Mouse (Mus musculus) embryonic facial prominence, embryonic 10.5 days (tissue): Measurements from ENCODE around the gene Tarsl2. TPM values are rescaled to one million over a fixed set of nuclear protein-coding genes. Genes with fewer than 3 reads are reported as not detected.

Experiments
- DNase-seq: peaks from one replicate; pipeline ENCODE4 v3.0.0-alpha.2; 2017; ENCODE audit warnings: low spot score
- H3K27ac ChIP-seq: fragments of 300-500 bp; sonication (generic); replicated peaks from 2 replicates; pipeline ENCODE4 v1.5.1; 2016; ENCODE audit warnings: mild to moderate bottlenecking
- H3K27me3 ChIP-seq: fragments of 300-500 bp; sonication (generic); replicated peaks from 2 replicates; pipeline ENCODE4 v1.6.1; 2016; ENCODE audit warnings: low read depth, mild to moderate bottlenecking; ENCODE audit not compliant: poor library complexity, severe bottlenecking
- H3K36me3 ChIP-seq: fragments of 300-500 bp; sonication (generic); replicated peaks from 2 replicates; pipeline ENCODE4 v1.6.1; 2016; ENCODE audit warnings: mild to moderate bottlenecking, moderate library complexity
- H3K4me1 ChIP-seq: fragments of 300-500 bp; sonication (generic); 2 replicates; pipeline ENCODE4 v1.6.1; 2016
- H3K4me3 ChIP-seq: fragments of 300-500 bp; sonication (generic); 2 replicates; pipeline ENCODE4 v1.5.1; 2016; ENCODE audit warnings: mild to moderate bottlenecking, moderate library complexity
- H3K9me3 ChIP-seq: fragments of 300-500 bp; sonication (generic); 2 replicates; pipeline ENCODE4 v1.6.1; 2016; ENCODE audit warnings: mild to moderate bottlenecking
- WGBS: fragments of 180-500 bp; shearing (Covaris S2); methylation state at CpG from one replicate; pipeline ENCODE4 v1.1.7; 2016; 5-methylcytosine and 5-hydroxymethylcytosine counted together
- polyA plus RNA-seq: library from polyadenylated mRNA; unstranded; fragments of >200 nt; fragmentation: Nextera tagmentation; extraction: Ambion mirVana; gene quantifications from 2 replicates; pipeline ENCODE4 v1.2.1, GENCODE M21; 2016

The Tarsl2 gene
- 6.0 and 6.6 TPM in 2 replicates for polyA plus RNA-seq

GRCm38 (mm10) chr7:65644643-65645351 lies at the start of gene Tarsl2:
Tarsl2 (plus strand) TSS chr7:65644898.
- Histone ChIP-seq H3K36me3 (peaks cover 24% of the 10 kb centered on the region), H3K27me3 (peaks cover 24% of the 10 kb centered on the region), H3K27ac (peak within 1 kb of the TSS; percentile 88), H3K4me3 (peak within 1 kb of the TSS; percentile 80), H3K4me1 (peaks cover 12% of the 10 kb centered on the region), H3K9me3 (peaks cover 3% of the 10 kb centered on the region; the same call in 1 of the 2 replicates)
- WGBS, result 1% methylated on average over 64 of the region's 64 CpGs
- peak; percentile 98 for DNase-seq

DNA sequence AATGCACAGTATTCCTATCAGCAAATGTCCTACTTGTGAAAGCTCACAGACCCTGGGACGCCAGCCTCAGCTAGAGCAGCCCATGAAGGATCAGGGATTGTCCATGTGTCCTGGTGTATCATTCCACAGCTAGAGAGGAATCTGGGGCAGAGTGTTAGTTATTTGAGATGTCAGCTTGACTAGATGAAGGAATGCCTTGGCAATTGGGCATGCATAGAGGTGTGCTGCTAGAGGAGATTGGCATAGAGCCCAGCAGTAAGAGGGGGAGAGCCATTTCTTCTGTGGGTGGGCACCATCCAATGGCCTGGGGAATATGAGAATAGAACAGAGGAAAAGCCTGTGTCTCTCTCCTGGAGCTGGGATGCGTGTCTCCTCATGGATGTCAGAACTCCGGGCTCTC lies 38.6 kb upstream of the Tarsl2 start:
- no peaks in the 10 kb centered on the region for H3K4me1 ChIP-seq
- H3K4me3 ChIP-seq, result no peak overlapping the region
- DNase-seq, result no peak
- H3K9me3 ChIP-seq, result no peaks in the 10 kb centered on the region
- H3K36me3 ChIP-seq, result no peaks in the 10 kb centered on the region
- H3K27me3 ChIP-seq, result no peaks in the 10 kb centered on the region
- WGBS, result 88% methylated on average over 3 of the region's 3 CpGs
- no peak overlapping the region for H3K27ac ChIP-seq

- no peaks in the 10 kb centered on the region for H3K4me1 ChIP-seq
- H3K27ac ChIP-seq, result no peak overlapping the region
- H3K36me3 ChIP-seq, result no peaks in the 10 kb centered on the region
- no peaks in the 10 kb centered on the region for H3K27me3 ChIP-seq
- no peak overlapping the region for H3K4me3 ChIP-seq
- DNase-seq, result no peak
- WGBS, result 83% methylated on average over 5 of the region's 5 CpGs
- H3K9me3 ChIP-seq, result no peaks in the 10 kb centered on the region
Observed at GRCm38 (mm10) chr7:65607003-65607402, 37.7 kb upstream of the Tarsl2 start.

GRCm38 (mm10) chr7:65610171-65610570 lies 34.5 kb upstream of the Tarsl2 start:
- Histone ChIP-seq H3K9me3 (no peaks in the 10 kb centered on the region), H3K27ac (no peak overlapping the region), H3K36me3 (no peaks in the 10 kb centered on the region), H3K4me3 (no peak overlapping the region), H3K4me1 (no peaks in the 10 kb centered on the region), H3K27me3 (no peaks in the 10 kb centered on the region)
- no peak for DNase-seq
- WGBS, result 80% methylated on average over 5 of the region's 5 CpGs

DNA sequence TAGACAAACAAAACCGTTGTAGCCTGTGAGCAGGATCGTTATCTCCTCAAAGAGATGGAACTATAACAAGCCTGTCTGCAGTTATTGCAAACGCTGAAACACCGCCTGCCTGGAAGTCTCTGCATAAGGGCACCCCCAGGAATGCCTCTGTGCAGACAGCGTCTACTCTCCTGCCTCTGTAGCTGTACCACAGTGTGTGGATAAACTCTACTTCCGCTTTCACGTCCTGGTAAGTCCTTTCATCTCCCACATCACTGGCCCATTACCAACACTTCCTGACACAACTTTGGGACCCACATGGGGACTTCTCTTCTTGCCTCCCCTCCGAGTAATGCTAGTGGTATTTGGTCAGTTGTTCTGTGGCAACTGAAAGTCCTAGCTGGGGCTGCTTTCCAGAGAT lies 34.0 kb upstream of the Tarsl2 start:
- no peaks in the 10 kb centered on the region for H3K9me3 ChIP-seq
- no peaks in the 10 kb centered on the region for H3K4me1 ChIP-seq

GRCm38 (mm10) chr7:65611298-65611697 lies 33.4 kb upstream of the Tarsl2 start:
- H3K27ac ChIP-seq, result no peak overlapping the region
- no peaks in the 10 kb centered on the region for H3K9me3 ChIP-seq
- no peaks in the 10 kb centered on the region for H3K27me3 ChIP-seq
- no peak for DNase-seq
- H3K4me3 ChIP-seq, result no peak overlapping the region
- no peaks in the 10 kb centered on the region for H3K36me3 ChIP-seq
- H3K4me1 ChIP-seq, result no peaks in the 10 kb centered on the region
- 84% methylated on average over 3 of the region's 3 CpGs for WGBS

More for the DNA sequence above, 34.0 kb upstream of the Tarsl2 start:
- H3K27me3 ChIP-seq, result no peaks in the 10 kb centered on the region
- WGBS, result 83% methylated on average over 8 of the region's 8 CpGs
- no peak for DNase-seq
- H3K36me3 ChIP-seq, result no peaks in the 10 kb centered on the region
- H3K27ac ChIP-seq, result no peak overlapping the region
- no peak overlapping the region for H3K4me3 ChIP-seq

DNA sequence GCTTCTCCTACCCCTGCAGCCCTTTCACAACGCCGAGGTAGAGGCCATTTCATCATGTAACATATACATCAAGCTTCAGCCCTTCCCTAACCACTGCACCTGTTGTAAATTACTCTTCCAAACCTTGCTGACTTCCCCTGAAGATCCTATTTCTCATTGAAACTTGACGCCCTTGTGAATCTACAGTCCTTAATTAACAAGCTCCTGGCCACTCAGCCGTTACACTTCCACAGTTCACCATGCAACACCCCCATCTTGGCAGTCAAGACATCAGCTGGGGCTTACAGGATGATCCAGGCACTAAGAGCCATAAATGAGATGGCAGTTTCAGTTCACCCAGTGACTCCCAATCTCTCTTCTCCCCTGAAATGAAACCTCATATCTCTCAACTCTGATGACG lies 31.0 kb upstream of the Tarsl2 start:
- H3K27me3 ChIP-seq, result no peaks in the 10 kb centered on the region
- no peak overlapping the region for H3K4me3 ChIP-seq
- H3K9me3 ChIP-seq, result no peaks in the 10 kb centered on the region
- no peak overlapping the region for H3K27ac ChIP-seq
- H3K36me3 ChIP-seq, result no peaks in the 10 kb centered on the region
- DNase-seq, result no peak
- WGBS, result 66% methylated on average over 5 of the region's 5 CpGs
- no peaks in the 10 kb centered on the region for H3K4me1 ChIP-seq

- Histone ChIP-seq H3K4me1 (peaks cover 9% of the 10 kb centered on the region), H3K9me3 (no peaks in the 10 kb centered on the region), H3K4me3 (no peak overlapping the region), H3K27me3 (no peaks in the 10 kb centered on the region), H3K36me3 (no peaks in the 10 kb centered on the region), H3K27ac (no peak overlapping the region)
- DNase-seq, result no peak
- WGBS, result 82% methylated on average over 1 of the region's 1 CpGs
Observed at GRCm38 (mm10) chr7:65618751-65619150, 25.9 kb upstream of the Tarsl2 start.

GRCm38 (mm10) chr7:65620746-65621145 lies 24.0 kb upstream of the Tarsl2 start:
- Histone ChIP-seq H3K4me3 (no peak overlapping the region), H3K27me3 (no peaks in the 10 kb centered on the region), H3K27ac (no peak overlapping the region), H3K4me1 (peaks cover 9% of the 10 kb centered on the region), H3K9me3 (no peaks in the 10 kb centered on the region), H3K36me3 (no peaks in the 10 kb centered on the region)
- no peak for DNase-seq
- 79% methylated on average over 7 of the region's 7 CpGs for WGBS

DNA sequence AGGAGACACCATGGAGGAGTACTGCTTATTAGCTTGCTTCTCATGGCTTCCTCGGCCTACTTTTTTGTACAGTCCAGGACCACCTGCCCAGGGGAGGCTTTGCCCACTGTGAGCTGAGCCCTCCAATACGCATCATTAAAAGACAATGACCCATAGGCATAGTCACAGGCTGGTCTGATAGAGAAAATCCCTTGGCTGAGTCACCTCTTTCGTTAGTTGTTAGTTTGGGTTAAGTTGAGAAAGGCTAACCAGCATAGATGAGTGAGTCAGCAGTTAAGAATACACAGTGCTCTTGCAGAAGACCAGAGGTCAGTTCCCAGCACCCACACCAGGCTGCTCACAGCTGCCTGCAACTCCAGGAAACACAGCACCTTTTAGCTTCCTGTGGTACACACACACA lies 21.4 kb upstream of the Tarsl2 start:
- no peak overlapping the region for H3K27ac ChIP-seq
- DNase-seq, result no peak
- H3K36me3 ChIP-seq, result no peaks in the 10 kb centered on the region
- H3K9me3 ChIP-seq, result no peaks in the 10 kb centered on the region
- WGBS, result 85% methylated on average over 3 of the region's 3 CpGs
- H3K27me3 ChIP-seq, result no peaks in the 10 kb centered on the region
- no peak overlapping the region for H3K4me3 ChIP-seq
- H3K4me1 ChIP-seq, result peaks cover 14% of the 10 kb centered on the region

DNA sequence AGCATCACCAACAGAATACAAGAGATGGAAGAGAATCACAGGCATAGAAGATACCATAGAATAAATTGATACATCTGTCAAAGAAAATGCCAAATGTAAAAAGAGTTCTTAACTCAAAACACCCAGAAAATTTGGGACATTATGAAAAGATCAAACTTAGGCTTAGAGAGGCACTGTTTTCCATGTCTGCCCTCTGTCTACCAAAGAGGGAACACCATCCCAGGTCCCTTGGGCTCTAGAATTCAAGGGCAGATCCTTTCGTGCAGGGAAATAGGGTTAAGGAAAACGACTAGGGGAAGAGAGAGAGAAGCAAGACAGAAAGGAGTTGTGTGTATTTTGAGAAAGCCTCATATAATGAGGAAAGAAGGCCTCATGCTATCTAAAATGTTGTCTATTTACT lies 19.2 kb upstream of the Tarsl2 start:
- H3K36me3 ChIP-seq, result no peaks in the 10 kb centered on the region
- H3K27me3 ChIP-seq, result no peaks in the 10 kb centered on the region
- H3K27ac ChIP-seq, result no peak overlapping the region
- no peaks in the 10 kb centered on the region for H3K9me3 ChIP-seq
- peaks cover 14% of the 10 kb centered on the region for H3K4me1 ChIP-seq
- H3K4me3 ChIP-seq, result no peak overlapping the region
- 54% methylated on average over 2 of the region's 2 CpGs for WGBS
- no peak for DNase-seq

- Histone ChIP-seq H3K27ac (no peak overlapping the region), H3K36me3 (no peaks in the 10 kb centered on the region), H3K4me1 (peaks cover 5% of the 10 kb centered on the region), H3K27me3 (no peaks in the 10 kb centered on the region), H3K9me3 (no peaks in the 10 kb centered on the region), H3K4me3 (no peak overlapping the region)
- no peak for DNase-seq
- 89% methylated on average over 1 of the region's 1 CpGs for WGBS
Observed at GRCm38 (mm10) chr7:65629846-65630245, 14.9 kb upstream of the Tarsl2 start.

- H3K4me3 ChIP-seq, result no peak overlapping the region
- no peaks in the 10 kb centered on the region for H3K36me3 ChIP-seq
- WGBS, result 72% methylated on average over 5 of the region's 5 CpGs
- DNase-seq, result no peak
- no peak overlapping the region for H3K27ac ChIP-seq
- no peaks in the 10 kb centered on the region; the same call in 1 of the 2 replicates for H3K27me3 ChIP-seq
- H3K4me1 ChIP-seq, result peaks cover 5% of the 10 kb centered on the region
- no peaks in the 10 kb centered on the region for H3K9me3 ChIP-seq
Observed at GRCm38 (mm10) chr7:65630661-65631060, 14.0 kb upstream of the Tarsl2 start.
